Mouse (Mus musculus): Measurements from ENCODE around the gene Zfp449. TPM values are rescaled to one million over a fixed set of nuclear protein-coding genes. Genes with fewer than 3 reads are reported as not detected.
"Not testable (repeated sequence)": the region's sequence is repeated elsewhere in the genome, so short reads cannot be mapped to it uniquely, and the experiment has no call there.

Gene Zfp449
- polyA plus RNA-seq, 1 experiment from 2014 or later, result 5.9 TPM

GRCm38 (mm10) chrX:56374431-56375128 lies 28.4 kb downstream of the Zfp449 start, which contains the start of gene Smim10l2a:
TSS of gene Smim10l2a (plus strand) at chrX:56374586.
- peak within 1 kb of the TSS; percentile 50 for H3K4me3 ChIP-seq (ENCODE audit: low read length)
- H3K4me1 ChIP-seq (ENCODE audit: control insufficient read depth, insufficient read depth, low read depth, low read length); H3K9me3 ChIP-seq (ENCODE audit: control insufficient read depth, low read length); H3K36me3 ChIP-seq (ENCODE audit: control insufficient read depth, insufficient read depth, low read length); H3K27me3 ChIP-seq (replicated peaks; ENCODE audit: control insufficient read depth, insufficient read depth, low read length): not testable (repeated sequence)
- ATAC-seq, result peak; percentile 96
- H3K4me2 ChIP-seq (ENCODE audit: low read length), result peak within 1 kb of the TSS; percentile 58
- H3K9ac ChIP-seq (ENCODE audit: low read depth, low read length), result peak within 1 kb of the TSS; percentile 74
- peak within 1 kb of the TSS; percentile 72 for H3K27ac ChIP-seq (ENCODE audit: low read depth, low read length)
- WGBS, result 18% methylated on average over 25 of the region's 56 CpGs

GRCm38 (mm10) chrX:56380852-56381251 lies 34.7 kb downstream of the Zfp449 start:
- WGBS, result 89% methylated on average over 2 of the region's 2 CpGs
- Histone ChIP-seq H3K4me3 (ENCODE audit: low read length) (no peak overlapping the region), H3K4me1 (ENCODE audit: control insufficient read depth, insufficient read depth, low read depth, low read length) (no peaks in the 10 kb centered on the region), H3K9me3 (ENCODE audit: control insufficient read depth, low read length) (no peaks in the 10 kb centered on the region), H3K27me3 (replicated peaks; ENCODE audit: control insufficient read depth, insufficient read depth, low read length) (no peaks in the 10 kb centered on the region), H3K27ac (ENCODE audit: low read depth, low read length) (no peak overlapping the region), H3K36me3 (ENCODE audit: control insufficient read depth, insufficient read depth, low read length) (no peaks in the 10 kb centered on the region), H3K4me2 (ENCODE audit: low read length) (no peak overlapping the region), H3K9ac (ENCODE audit: low read depth, low read length) (no peak overlapping the region)
- ATAC-seq, result no peak

DNA sequence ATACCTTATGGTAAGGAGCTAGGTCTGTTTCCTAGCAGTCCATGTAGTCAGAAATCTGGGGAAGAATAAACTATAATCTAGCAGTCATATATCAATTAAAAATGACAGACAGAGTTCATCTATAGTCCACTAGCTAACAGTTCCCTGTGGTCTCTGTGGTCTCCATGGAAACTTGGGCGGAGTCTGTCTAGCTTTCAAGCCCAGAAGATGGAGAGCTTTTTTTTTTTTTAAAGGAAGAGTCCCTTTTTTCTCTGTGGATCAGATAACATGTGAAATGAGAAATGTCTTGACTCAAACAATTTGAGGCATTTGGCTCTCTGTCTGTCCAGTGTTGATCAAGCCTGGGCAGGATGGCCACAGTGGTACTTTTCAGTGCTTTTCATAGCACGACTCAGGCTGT lies 37.9 kb downstream of the Zfp449 start:
- 66% methylated on average over 2 of the region's 2 CpGs for WGBS
- Histone ChIP-seq H3K9me3 (ENCODE audit: control insufficient read depth, low read length) (no peaks in the 10 kb centered on the region), H3K27ac (ENCODE audit: low read depth, low read length) (no peak overlapping the region), H3K36me3 (ENCODE audit: control insufficient read depth, insufficient read depth, low read length) (no peaks in the 10 kb centered on the region), H3K27me3 (replicated peaks; ENCODE audit: control insufficient read depth, insufficient read depth, low read length) (no peaks in the 10 kb centered on the region), H3K4me1 (ENCODE audit: control insufficient read depth, insufficient read depth, low read depth, low read length) (no peaks in the 10 kb centered on the region), H3K4me2 (ENCODE audit: low read length) (no peak overlapping the region), H3K9ac (ENCODE audit: low read depth, low read length) (no peak overlapping the region), H3K4me3 (ENCODE audit: low read length) (no peak overlapping the region)
- no peak for ATAC-seq

DNA sequence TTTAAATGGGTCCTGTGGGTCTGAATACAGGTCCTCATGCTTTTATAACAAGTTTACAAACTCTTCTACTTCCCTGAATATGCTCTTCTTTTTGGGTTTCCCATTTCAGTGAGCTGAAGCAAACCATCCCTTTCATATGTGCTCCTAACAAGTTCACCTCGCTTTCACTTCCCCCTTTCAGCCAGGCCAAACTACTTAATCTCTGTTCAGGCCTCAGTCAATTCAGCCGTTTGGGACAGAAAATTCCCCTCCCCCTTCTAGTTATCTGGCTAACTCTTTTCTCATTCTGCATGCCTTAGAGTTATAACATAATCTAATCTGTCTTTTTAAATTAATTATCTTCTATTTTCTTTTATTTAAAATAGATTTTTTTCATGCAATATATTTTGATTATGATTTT lies 58.4 kb downstream of the Zfp449 start:
- WGBS, result 29% methylated on average over 2 of the region's 2 CpGs
- no peak overlapping the region for H3K27ac ChIP-seq (ENCODE audit: low read depth, low read length)
- H3K27me3 ChIP-seq (replicated peaks; ENCODE audit: control insufficient read depth, insufficient read depth, low read length), result no peaks in the 10 kb centered on the region
- no peaks in the 10 kb centered on the region for H3K4me1 ChIP-seq (ENCODE audit: control insufficient read depth, insufficient read depth, low read depth, low read length)
- H3K9ac ChIP-seq (ENCODE audit: low read depth, low read length), result no peak overlapping the region
- H3K36me3 ChIP-seq (ENCODE audit: control insufficient read depth, insufficient read depth, low read length), result no peaks in the 10 kb centered on the region
- no peak overlapping the region for H3K4me2 ChIP-seq (ENCODE audit: low read length)
- no peak for ATAC-seq
- H3K4me3 ChIP-seq (ENCODE audit: low read length), result no peak overlapping the region
- no peaks in the 10 kb centered on the region for H3K9me3 ChIP-seq (ENCODE audit: control insufficient read depth, low read length)

DNA sequence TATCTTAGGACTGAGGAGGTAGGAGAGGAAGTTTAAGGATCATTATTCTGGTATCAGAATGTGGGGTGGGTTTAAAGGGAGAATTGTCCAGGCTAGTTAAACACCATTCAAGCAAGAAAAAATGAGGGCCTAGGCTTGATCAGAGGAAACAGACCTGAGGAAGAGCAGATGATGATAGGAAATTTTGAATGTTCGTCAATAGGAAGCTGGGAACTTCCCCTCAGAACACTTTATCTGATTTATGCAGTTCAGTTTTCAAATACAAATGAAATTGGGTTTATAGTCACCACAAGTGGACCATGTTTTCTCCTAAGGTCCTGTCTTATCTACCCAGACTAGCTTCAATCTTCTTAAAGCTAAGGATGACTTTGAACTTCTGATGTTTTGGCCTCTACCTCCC lies 59.3 kb downstream of the Zfp449 start:
- 76% methylated on average over 1 of the region's 1 CpGs for WGBS

GRCm38 (mm10) chrX:56406128-56406527 lies 59.9 kb downstream of the Zfp449 start:
- Histone ChIP-seq H3K4me2 (ENCODE audit: low read length) (no peak overlapping the region), H3K27ac (ENCODE audit: low read depth, low read length) (no peak overlapping the region), H3K4me3 (ENCODE audit: low read length) (no peak overlapping the region), H3K36me3 (ENCODE audit: control insufficient read depth, insufficient read depth, low read length) (no peaks in the 10 kb centered on the region), H3K27me3 (replicated peaks; ENCODE audit: control insufficient read depth, insufficient read depth, low read length) (no peaks in the 10 kb centered on the region), H3K9me3 (ENCODE audit: control insufficient read depth, low read length) (no peaks in the 10 kb centered on the region), H3K4me1 (ENCODE audit: control insufficient read depth, insufficient read depth, low read depth, low read length) (no peaks in the 10 kb centered on the region), H3K9ac (ENCODE audit: low read depth, low read length) (no peak overlapping the region)
- ATAC-seq, result no peak
- WGBS, result 73% methylated on average over 5 of the region's 5 CpGs

More for the DNA sequence above, 59.3 kb downstream of the Zfp449 start:
- Histone ChIP-seq H3K4me3 (ENCODE audit: low read length) (no peak overlapping the region), H3K36me3 (ENCODE audit: control insufficient read depth, insufficient read depth, low read length) (no peaks in the 10 kb centered on the region), H3K9ac (ENCODE audit: low read depth, low read length) (no peak overlapping the region), H3K4me1 (ENCODE audit: control insufficient read depth, insufficient read depth, low read depth, low read length) (no peaks in the 10 kb centered on the region), H3K4me2 (ENCODE audit: low read length) (no peak overlapping the region), H3K27me3 (replicated peaks; ENCODE audit: control insufficient read depth, insufficient read depth, low read length) (no peaks in the 10 kb centered on the region), H3K27ac (ENCODE audit: low read depth, low read length) (no peak overlapping the region), H3K9me3 (ENCODE audit: control insufficient read depth, low read length) (no peaks in the 10 kb centered on the region)
- ATAC-seq, result no peak

Other genes starting within 250 kb of the Zfp449 start
- gene 3830403N18Rik, start 209.8 kb upstream of the Zfp449 start, polyA plus RNA-seq (2015; fragmentation: Nextera tagmentation; extraction: Ambion mirVana), result 0.36 and 0.41 TPM in 2 replicates
- not detected in 2 replicates for gene Gm773, start 133.5 kb upstream of the Zfp449 start, polyA plus RNA-seq (2015; fragmentation: Nextera tagmentation; extraction: Ambion mirVana)
- gene Smim10l2a, start 28.2 kb downstream of the Zfp449 start, polyA plus RNA-seq (2015; fragmentation: Nextera tagmentation; extraction: Ambion mirVana), result 49.2 and 58.7 TPM in 2 replicates
- gene Gm2174, start 101.6 kb downstream of the Zfp449 start, polyA plus RNA-seq (2015; fragmentation: Nextera tagmentation; extraction: Ambion mirVana), result 1.3 and 2.0 TPM in 2 replicates
- 20.2 and 20.3 TPM in 2 replicates for gene Ints6l, start 108.5 kb downstream of the Zfp449 start, polyA plus RNA-seq (2015; fragmentation: Nextera tagmentation; extraction: Ambion mirVana)
- gene Gm10477, start 178.3 kb downstream of the Zfp449 start, polyA plus RNA-seq (2015; fragmentation: Nextera tagmentation; extraction: Ambion mirVana), result not detected in 2 replicates
- gene Gm648, start 203.2 kb downstream of the Zfp449 start, polyA plus RNA-seq (2015; fragmentation: Nextera tagmentation; extraction: Ambion mirVana), result 0.15 TPM in 1 of 2 replicates, not detected in the other

Measured in hindbrain, embryonic 16.5 days (tissue).